In genomic region chr8:107088526-107089063, GRCm38 (mm10) we compare ENCODE assay signal across 35 mouse cellular contexts. TPM values are rescaled to one million over a fixed set of nuclear protein-coding genes. Genes with fewer than 3 reads are reported as not detected.
"Had no signal": no experiment of that assay in that cellular context is flagged by ENCODE, and none has a peak within 500 bp of the region (broad histone marks: within the 10 kb centered on the region; RNA-seq: fewer than 3 reads in every experiment).

No protein-coding gene starts in this region.

- H3K4me1 ChIP-seq: heart, embryonic 13.5 days; hindbrain, embryonic 15.5 days; kidney, embryonic 15.5 days; limb, embryonic 10.5 days; limb, embryonic 12.5 days had no signal

- H3K27me3 ChIP-seq: heart, embryonic 13.5 days; heart, embryonic 15.5 days; hindbrain, embryonic 13.5 days; hindbrain, embryonic 15.5 days; kidney, embryonic 15.5 days; limb, embryonic 12.5 days; liver, embryonic 13.5 days had no signal

- H3K9me3 ChIP-seq: heart, embryonic 13.5 days; heart, embryonic 15.5 days; hindbrain, embryonic 13.5 days; hindbrain, embryonic 15.5 days; kidney, embryonic 15.5 days; limb, embryonic 10.5 days; liver, embryonic 13.5 days had no signal

- DNase-seq: gastrocnemius, postnatal 14 days; gastrocnemius, postnatal 36 days; heart, adult 2 months; heart, postnatal 14 days; heart, postnatal 36 days; kidney, adult 11 months; kidney, adult 2 months; kidney, adult 9 months; kidney, postnatal 14 days; kidney, postnatal 36 days; liver; liver, embryonic 13.5 days had no signal

- ATAC-seq: hindbrain, postnatal 0 days; intestine, embryonic 16.5 days had no signal

- H3K4me3 ChIP-seq: heart, adult 2 months; heart, embryonic 13.5 days; heart, embryonic 15.5 days; hindbrain, embryonic 13.5 days; hindbrain, embryonic 15.5 days; kidney, embryonic 15.5 days; left cerebral cortex, adult 2 months; limb, embryonic 10.5 days; limb, embryonic 12.5 days; liver, embryonic 13.5 days had no signal

- H3K9ac ChIP-seq: heart, embryonic 13.5 days; heart, embryonic 15.5 days; hindbrain, embryonic 13.5 days; hindbrain, embryonic 15.5 days; kidney, embryonic 15.5 days; limb, embryonic 12.5 days; liver, embryonic 13.5 days had no signal

- H3K4me2 ChIP-seq: heart, embryonic 11.5 days; heart, embryonic 13.5 days; heart, embryonic 15.5 days; hindbrain, embryonic 13.5 days; hindbrain, embryonic 15.5 days; kidney, embryonic 15.5 days; limb, embryonic 12.5 days; liver, embryonic 11.5 days; liver, embryonic 13.5 days had no signal

- H3K27ac ChIP-seq: heart, adult 2 months; heart, embryonic 13.5 days; heart, embryonic 15.5 days; hindbrain, embryonic 13.5 days; hindbrain, embryonic 15.5 days; hindbrain, postnatal 0 days; kidney, embryonic 15.5 days; kidney, postnatal 0 days; left cerebral cortex, adult 2 months; limb, embryonic 10.5 days; limb, embryonic 12.5 days; liver, embryonic 13.5 days had no signal

RNA-seq across cellular contexts. Expression of gene Tmed6, which starts 23.2 kb away (rescaled TPM):
- total RNA-seq: gastrocnemius, adult 18-20 months; gastrocnemius, postnatal 14 days; gastrocnemius, postnatal 36 days; heart, adult 2 months; heart, postnatal 14 days; heart, postnatal 36 days; hematopoietic stem cell, adult 5-6 weeks; hindbrain, postnatal 0 days; layer of hippocampus, adult 18-20 months; layer of hippocampus, postnatal 10 days; layer of hippocampus, postnatal 25 days; left cerebral cortex, adult 2 months; left cerebral cortex, postnatal 14 days; left cerebral cortex, postnatal 36 days had no signal
- polyA plus RNA-seq: heart, adult 2 months; heart, embryonic 11.5 days; heart, embryonic 13.5 days; heart, embryonic 15.5 days; heart, postnatal 0 days; hindbrain, embryonic 11.5 days; hindbrain, embryonic 13.5 days; hindbrain, embryonic 15.5 days; hindbrain, postnatal 0 days; limb, embryonic 12.5 days; limb, embryonic 14.5 days had no signal
